Mouse (Mus musculus): ENCODE data around the gene A230072I06Rik.

- no peak for TF ChIP-seq CTCF (conservative IDR thresholded peaks at IDR 0.05; ENCODE audit: low read length)
- TF ChIP-seq NANOG (IDR thresholded peaks at IDR 0.05; ENCODE audit: borderline replicate concordance, low read length) = no peak
Observed at GRCm38 (mm10) chr8:12330066-12330465, 51.4 kb downstream of the A230072I06Rik start.

Data from E14TG2a.4 (cell line).